Mouse (Mus musculus): ENCODE data around the gene Glrb.

GRCm38 (mm10) chr3:80845634-80846033 lies 67.8 kb downstream of the Glrb start:
- TF ChIP-seq CTCF (IDR thresholded peaks at IDR 0.05; ENCODE audit: extremely low read depth, insufficient read depth, low read length) (no peak), POLR2A (IDR thresholded peaks at IDR 0.05; ENCODE audit: extremely low read depth, insufficient read depth, low read length) (no peak)
